ENCODE assay signal across 26 mouse cellular contexts in genomic region chr10:7630951-7631720, GRCm38 (mm10). TPM values are rescaled to one million over a fixed set of nuclear protein-coding genes. Genes with fewer than 3 reads are reported as not detected.
A peak's percentile ranks its signal among the peaks of the same experiment; 100 is the strongest.
DNase-seq lines count a peak whose midpoint lies in the region; ATAC-seq lines count a peak whose summit lies in the region.
"Had no signal": no experiment of that assay in that cellular context is flagged by ENCODE, and none has a peak within 500 bp of the region (broad histone marks: within the 10 kb centered on the region; RNA-seq: fewer than 3 reads in every experiment).

No protein-coding gene starts in this region.

- no peaks in the 10 kb centered on the region for H3K27me3 ChIP-seq in heart, embryonic 13.5 days (replicated peaks)
- H3K27me3 ChIP-seq in neural tube, embryonic 14.5 days (ENCODE audit: control insufficient read depth, insufficient read depth, low read length): no peaks in the 10 kb centered on the region
- H3K27me3 ChIP-seq in neural tube, embryonic 15.5 days (replicated peaks): no peaks in the 10 kb centered on the region
- H3K27me3 ChIP-seq in hindbrain, embryonic 11.5 days (ENCODE audit: control insufficient read depth, insufficient read depth, low read length): no peaks in the 10 kb centered on the region
- H3K27me3 ChIP-seq: embryonic facial prominence, embryonic 12.5 days; liver, embryonic 15.5 days; lung, embryonic 15.5 days; megakaryocyte, embryonic 14.5 days; neural tube, embryonic 13.5 days; stomach, embryonic 15.5 days had no signal

- peaks cover 47% of the 10 kb centered on the region for H3K4me1 ChIP-seq in heart, embryonic 13.5 days
- H3K4me1 ChIP-seq in neural tube, embryonic 14.5 days (ENCODE audit: control insufficient read depth, insufficient read depth, low read length): no peaks in the 10 kb centered on the region
- H3K4me1 ChIP-seq in neural tube, embryonic 15.5 days: no peaks in the 10 kb centered on the region
- H3K4me1 ChIP-seq in hindbrain, embryonic 11.5 days (replicated peaks; ENCODE audit: control insufficient read depth, insufficient read depth, low read length): no peaks in the 10 kb centered on the region
- H3K4me1 ChIP-seq: embryonic facial prominence, embryonic 12.5 days; limb, embryonic 10.5 days; liver, embryonic 15.5 days; lung, embryonic 15.5 days; megakaryocyte, embryonic 14.5 days; neural tube, embryonic 13.5 days; stomach, embryonic 15.5 days had no signal

- ATAC-seq in heart, embryonic 13.5 days (ENCODE audit: extremely low read depth, insufficient number of reproducible peaks, low FRiP score, low TSS enrichment): no peak
- peak; percentile 28; the same call in 1 of the 2 replicates for ATAC-seq in neural tube, embryonic 14.5 days (ENCODE audit: low read depth)
- no peak for ATAC-seq in neural tube, embryonic 15.5 days (ENCODE audit: low FRiP score)
- no peak for ATAC-seq in hindbrain, embryonic 11.5 days (ENCODE audit: low FRiP score)
- ATAC-seq: forebrain, postnatal 0 days; hindbrain, postnatal 0 days; intestine, postnatal 0 days had no signal

- DNase-seq in heart, postnatal 14 days: no peak
- peak; percentile 4 to 16 for DNase-seq in CD8-positive naive resting alpha-beta T cell, adult 2 months (ENCODE audit: low read depth in 2 of 2, low spot score in 2 of 2)
- DNase-seq in heart, postnatal 4 days: peak; percentile 17
- no peak for DNase-seq in hindbrain, embryonic 11.5 days (ENCODE audit: low spot score)
- DNase-seq: B cell, adult 2 months; cerebellum, adult 18-20 months; cerebellum, postnatal 25 days; forebrain, postnatal 0 days; gastrocnemius, postnatal 36 days; kidney, postnatal 25 days; liver; lung, postnatal 36 days; midbrain, embryonic 14.5 days had no signal

- H3K4me2 ChIP-seq in heart, embryonic 13.5 days: peak overlapping the region; percentile 14; the same call in 1 of the 2 replicates
- no peak overlapping the region for H3K4me2 ChIP-seq in neural tube, embryonic 14.5 days (ENCODE audit: low read depth, low read length)
- H3K4me2 ChIP-seq in neural tube, embryonic 15.5 days: no peak overlapping the region
- H3K4me2 ChIP-seq in hindbrain, embryonic 11.5 days (replicated peaks; ENCODE audit: low read depth, low read length): no peak overlapping the region
- H3K4me2 ChIP-seq: embryonic facial prominence, embryonic 12.5 days; liver, embryonic 15.5 days; lung, embryonic 15.5 days; neural tube, embryonic 13.5 days; stomach, embryonic 15.5 days had no signal

- intact Hi-C loops in heart, postnatal 14 days (cut with DNase I): no loop called here

- H3K9me3 ChIP-seq in heart, embryonic 13.5 days: no peaks in the 10 kb centered on the region
- no peaks in the 10 kb centered on the region for H3K9me3 ChIP-seq in neural tube, embryonic 14.5 days (ENCODE audit: control insufficient read depth, low read length)
- H3K9me3 ChIP-seq in neural tube, embryonic 15.5 days (replicated peaks): no peaks in the 10 kb centered on the region
- no peaks in the 10 kb centered on the region for H3K9me3 ChIP-seq in hindbrain, embryonic 11.5 days (ENCODE audit: control insufficient read depth, low read length)
- H3K9me3 ChIP-seq: embryonic facial prominence, embryonic 12.5 days; limb, embryonic 10.5 days; liver, embryonic 15.5 days; lung, embryonic 15.5 days; megakaryocyte, embryonic 14.5 days; neural tube, embryonic 13.5 days; stomach, embryonic 15.5 days had no signal

- WGBS in heart, embryonic 13.5 days: 53% methylated on average over 16 of the region's 16 CpGs
- 82% methylated on average over 16 of the region's 16 CpGs for WGBS in neural tube, embryonic 14.5 days
- 77% methylated on average over 16 of the region's 16 CpGs for WGBS in neural tube, embryonic 15.5 days
- WGBS in hindbrain, embryonic 11.5 days: 88% methylated on average over 16 of the region's 16 CpGs

- H3K27ac ChIP-seq in heart, embryonic 13.5 days (replicated peaks): peak overlapping the region; percentile 41
- H3K27ac ChIP-seq in neural tube, embryonic 14.5 days (ENCODE audit: low read depth, low read length): no peak overlapping the region
- H3K27ac ChIP-seq in neural tube, embryonic 15.5 days (replicated peaks): no peak overlapping the region
- H3K27ac ChIP-seq in hindbrain, embryonic 11.5 days (ENCODE audit: low read depth, low read length): no peak overlapping the region
- H3K27ac ChIP-seq: embryonic facial prominence, embryonic 12.5 days; hindbrain, postnatal 0 days; layer of hippocampus, adult 2 months; limb, embryonic 10.5 days; liver, embryonic 15.5 days; lung, embryonic 15.5 days; neural tube, embryonic 13.5 days; stomach, embryonic 15.5 days had no signal

- no peak overlapping the region for H3K4me3 ChIP-seq in heart, embryonic 13.5 days
- no peak overlapping the region for H3K4me3 ChIP-seq in neural tube, embryonic 14.5 days (ENCODE audit: low read depth, low read length)
- H3K4me3 ChIP-seq in neural tube, embryonic 15.5 days (replicated peaks): no peak overlapping the region
- no peak overlapping the region for H3K4me3 ChIP-seq in hindbrain, embryonic 11.5 days (ENCODE audit: low read depth, low read length)
- H3K4me3 ChIP-seq: embryonic facial prominence, embryonic 12.5 days; layer of hippocampus, adult 2 months; limb, embryonic 10.5 days; liver, embryonic 15.5 days; lung, embryonic 15.5 days; megakaryocyte, embryonic 14.5 days; neural tube, embryonic 13.5 days; stomach, embryonic 15.5 days had no signal

- peaks cover 27% of the 10 kb centered on the region for H3K36me3 ChIP-seq in heart, embryonic 13.5 days
- H3K36me3 ChIP-seq in neural tube, embryonic 14.5 days (ENCODE audit: control insufficient read depth, insufficient read depth, low read length): peaks cover 24% of the 10 kb centered on the region; the same call in 1 of the 2 replicates
- peaks cover 45% of the 10 kb centered on the region for H3K36me3 ChIP-seq in neural tube, embryonic 15.5 days
- no peaks in the 10 kb centered on the region for H3K36me3 ChIP-seq in hindbrain, embryonic 11.5 days (ENCODE audit: control insufficient read depth, insufficient read depth, low read length)

- no peak overlapping the region for H3K9ac ChIP-seq in heart, embryonic 13.5 days
- H3K9ac ChIP-seq in neural tube, embryonic 14.5 days (replicated peaks; ENCODE audit: low read depth, low read length): no peak overlapping the region
- no peak overlapping the region for H3K9ac ChIP-seq in neural tube, embryonic 15.5 days (replicated peaks)
- no peak overlapping the region for H3K9ac ChIP-seq in hindbrain, embryonic 11.5 days (ENCODE audit: low read depth, low read length)
- H3K9ac ChIP-seq: embryonic facial prominence, embryonic 12.5 days; forebrain, postnatal 0 days; liver, embryonic 15.5 days; lung, embryonic 15.5 days; neural tube, embryonic 13.5 days; stomach, embryonic 15.5 days had no signal

RNA-seq across cellular contexts. Expression of gene Nup43, which starts 36.2 kb away (rescaled TPM):
- polyA plus RNA-seq in heart, embryonic 13.5 days (2015; fragmentation: Nextera tagmentation; extraction: Ambion mirVana): 36.6 and 41.3 TPM in 2 replicates
- total RNA-seq in heart, postnatal 14 days (2021): 1 to 10 TPM; 4.8 to 5.5 TPM
- 26.7 and 28.0 TPM in 2 replicates for polyA plus RNA-seq in neural tube, embryonic 14.5 days (2014; fragmentation: Nextera tagmentation; extraction: Ambion mirVana)
- polyA plus RNA-seq in neural tube, embryonic 15.5 days (2015; fragmentation: Nextera tagmentation; extraction: Ambion mirVana): 28.3 and 34.4 TPM in 2 replicates
- total RNA-seq in heart, postnatal 4 days (2021): 10 to 100 TPM; 14.8 to 15.5 TPM
- polyA plus RNA-seq in hindbrain, embryonic 11.5 days (2014; fragmentation: Nextera tagmentation; extraction: Ambion mirVana): 62.3 and 68.1 TPM in 2 replicates

RNA-seq across cellular contexts. Expression of gene Lrp11, which starts 41.5 kb away (rescaled TPM):
- 1.5 and 1.9 TPM in 2 replicates for polyA plus RNA-seq in heart, embryonic 13.5 days (2015; fragmentation: Nextera tagmentation; extraction: Ambion mirVana)
- 1 to 10 TPM; 2.1 TPM for total RNA-seq in heart, postnatal 14 days (2021)
- polyA plus RNA-seq in neural tube, embryonic 14.5 days (2014; fragmentation: Nextera tagmentation; extraction: Ambion mirVana): 37.8 and 39.1 TPM in 2 replicates
- polyA plus RNA-seq in neural tube, embryonic 15.5 days (2015; fragmentation: Nextera tagmentation; extraction: Ambion mirVana): 37.6 and 49.1 TPM in 2 replicates
- total RNA-seq in heart, postnatal 4 days (2021): 1 to 10 TPM; 1.4 to 1.5 TPM
- polyA plus RNA-seq in hindbrain, embryonic 11.5 days (2014; fragmentation: Nextera tagmentation; extraction: Ambion mirVana): 9.3 and 9.4 TPM in 2 replicates

RNA-seq across cellular contexts. Expression of gene Pcmt1, which starts 49.8 kb away (rescaled TPM):
- polyA plus RNA-seq in heart, embryonic 13.5 days (2015; fragmentation: Nextera tagmentation; extraction: Ambion mirVana): 117 and 134 TPM in 2 replicates
- total RNA-seq in heart, postnatal 14 days (2021): 100 to 1,000 TPM in 1 of 2 experiments, 10 to 100 TPM in 1; 98.7 to 106 TPM
- polyA plus RNA-seq in neural tube, embryonic 14.5 days (2014; fragmentation: Nextera tagmentation; extraction: Ambion mirVana): 176 and 185 TPM in 2 replicates
- 187 and 194 TPM in 2 replicates for polyA plus RNA-seq in neural tube, embryonic 15.5 days (2015; fragmentation: Nextera tagmentation; extraction: Ambion mirVana)
- 100 to 1,000 TPM; 106 to 110 TPM for total RNA-seq in heart, postnatal 4 days (2021)
- polyA plus RNA-seq in hindbrain, embryonic 11.5 days (2014; fragmentation: Nextera tagmentation; extraction: Ambion mirVana): 145 and 146 TPM in 2 replicates

RNA-seq across cellular contexts. Expression of gene Lats1, which starts 49.9 kb away (rescaled TPM):
- polyA plus RNA-seq in heart, embryonic 13.5 days (2015; fragmentation: Nextera tagmentation; extraction: Ambion mirVana): 3.0 and 3.1 TPM in 2 replicates
- total RNA-seq in heart, postnatal 14 days (2021): 10 to 100 TPM; 16.9 to 17.2 TPM
- 17.5 and 19.5 TPM in 2 replicates for polyA plus RNA-seq in neural tube, embryonic 14.5 days (2014; fragmentation: Nextera tagmentation; extraction: Ambion mirVana)
- 7.7 and 7.8 TPM in 2 replicates for polyA plus RNA-seq in neural tube, embryonic 15.5 days (2015; fragmentation: Nextera tagmentation; extraction: Ambion mirVana)
- 10 to 100 TPM; 22.1 to 24.2 TPM for total RNA-seq in heart, postnatal 4 days (2021)
- 15.5 and 16.1 TPM in 2 replicates for polyA plus RNA-seq in hindbrain, embryonic 11.5 days (2014; fragmentation: Nextera tagmentation; extraction: Ambion mirVana)

Comparison
In these comparisons a context has a peak if more than half of its experiments do, and no peak if none do; other contexts are left out.
1. DNase-seq: peak in CD8-positive naive resting alpha-beta T cell, adult 2 months (2 of 2) and heart, postnatal 4 days (single experiment); none in heart, postnatal 14 days (0 of 2) and hindbrain, embryonic 11.5 days (single experiment).